Mouse (Mus musculus): Measurements from ENCODE around the gene Acnat1.

GRCm38 (mm10) chr4:49467360-49467759 is 6.4 kb downstream of the Acnat1 start:
- TF ChIP-seq CTCF (IDR thresholded peaks at IDR 0.05; ENCODE audit: borderline replicate concordance, extremely low read depth, insufficient read depth, insufficient read length) (no peak), POLR2A (IDR thresholded peaks at IDR 0.05; ENCODE audit: borderline replicate concordance, extremely low read depth, insufficient read depth, insufficient read length, poor library complexity, severe bottlenecking) (no peak)
